Mouse (Mus musculus) testis, postnatal 10 days (tissue): ENCODE data around the gene Aatf.

Experiments
- DNase-seq: peaks from one replicate; pipeline ENCODE4 v3.0.0; 2021; ENCODE audit warnings: low spot score

Aatf gene

DNA sequence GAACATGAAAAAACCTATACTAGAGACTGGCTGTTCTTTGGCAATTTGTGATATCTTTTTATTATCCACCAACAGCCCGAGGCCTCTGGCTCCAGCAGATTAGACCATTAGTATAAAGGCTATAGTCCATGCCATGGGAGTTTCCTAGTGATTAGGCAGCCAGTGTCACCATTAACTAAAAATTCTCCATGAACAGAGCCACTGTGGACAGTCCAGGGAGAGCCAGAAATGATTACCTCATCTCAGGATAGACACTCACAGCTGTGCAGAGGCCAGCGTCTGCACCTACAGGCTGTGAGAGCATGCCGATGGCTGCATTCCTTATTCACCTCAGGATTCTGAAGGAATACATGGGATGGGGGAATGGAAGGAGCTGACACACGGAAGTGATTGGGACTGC lies 140.2 kb downstream of the Aatf start:
- no peak for DNase-seq
